Mouse (Mus musculus) brain, embryonic 14.5 days (tissue): ENCODE results near the gene Lipt1.

Experiments
- CTCF ChIP-seq: fragments of 200-500 bp; IDR thresholded peaks from 2 replicates; pipeline ENCODE4 v1.5.1; 2012; ENCODE audit warnings: inconsistent platforms, mild to moderate bottlenecking, moderate library complexity, borderline replicate concordance; ENCODE audit not compliant: insufficient read depth, insufficient read length; ENCODE audit errors: extremely low read depth
- POLR2A ChIP-seq: fragments of 200-500 bp; IDR thresholded peaks from 2 replicates; pipeline ENCODE4 v1.6.1; 2012; ENCODE audit warnings: mild to moderate bottlenecking, inconsistent platforms, borderline replicate concordance; ENCODE audit not compliant: poor library complexity, insufficient read depth, insufficient read length, severe bottlenecking; ENCODE audit errors: extremely low read depth

DNA sequence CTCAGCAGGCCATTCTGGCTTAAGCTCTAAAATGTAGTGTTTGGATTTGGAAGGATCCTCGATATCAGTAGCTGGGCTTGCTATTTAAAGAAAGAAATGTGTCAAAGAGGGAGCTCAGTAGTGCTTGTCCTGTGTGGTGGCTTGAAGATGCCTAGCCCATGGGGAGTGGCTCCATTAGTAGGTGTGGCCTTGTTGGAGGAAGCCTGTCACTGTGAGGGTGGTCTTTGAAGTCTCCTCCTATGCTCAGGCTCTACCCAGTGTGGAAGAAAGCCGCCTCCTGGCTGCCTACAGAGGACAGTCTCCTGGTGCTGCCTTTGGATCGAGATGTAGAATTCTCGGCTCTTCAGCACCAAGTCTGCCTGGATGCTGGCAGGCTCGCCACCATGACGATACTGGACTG, 28.8 kb downstream of the Lipt1 start:
- TF ChIP-seq CTCF, result no peak
- no peak for TF ChIP-seq POLR2A
